Mouse (Mus musculus) Patski (cell line): ENCODE measurements around the gene Mrpl38. TPM values are rescaled to one million over a fixed set of nuclear protein-coding genes. Genes with fewer than 3 reads are reported as not detected.
"Not testable (repeated sequence)": the region's sequence is repeated elsewhere in the genome, so short reads cannot be mapped to it uniquely, and the experiment has no call there.

ENCODE experiments used
- ATAC-seq: fragments of 100-300 bp; one replicate; pipeline ENCODE4 v1.8.0; 2021
- CTCF ChIA-PET: fragments of 350-600 bp; sonication (Branson Sonifier 250); formaldehyde crosslinking; loops from one replicate; lab custom pipeline; 2022; ENCODE audit warnings: inconsistent platforms; lab: Charles Lee
- POLR2A ChIA-PET: fragments of 350-600 bp; sonication (Branson Sonifier 250); formaldehyde crosslinking; loops from one replicate; lab custom pipeline; 2022; ENCODE audit warnings: antibody characterized with exemption, inconsistent platforms; lab: Charles Lee
- DNase-seq: peaks from one replicate; pipeline ENCODE4 v3.0.0-alpha.2; 2011; ENCODE audit warnings: low read depth, low spot score
- H3K27me3 ChIP-seq: fragments of 371-371 bp; one replicate; pipeline ENCODE4 v1.5.1; 2021
- CTCF ChIP-seq: fragments of 100-300 bp; IDR thresholded peaks from one replicate; pipeline ENCODE4 v1.5.1; 2021
- in situ Hi-C: fragments of 300-500 bp; cut with MboI; formaldehyde crosslinking; loops from 3 replicates; pipeline ENCODE4 v1.11.1; 2018; ENCODE audit warnings: low pct_unique_long_range_greater_than_20kb, mixed read lengths
- polyA plus RNA-seq: library from polyadenylated mRNA; unstranded; gene quantifications from one replicate; pipeline ENCODE4 v1.2.3, GENCODE M21; 2021

The Mrpl38 gene
- polyA plus RNA-seq, 1 experiment from 2014 or later, result 89.7 TPM

DNA sequence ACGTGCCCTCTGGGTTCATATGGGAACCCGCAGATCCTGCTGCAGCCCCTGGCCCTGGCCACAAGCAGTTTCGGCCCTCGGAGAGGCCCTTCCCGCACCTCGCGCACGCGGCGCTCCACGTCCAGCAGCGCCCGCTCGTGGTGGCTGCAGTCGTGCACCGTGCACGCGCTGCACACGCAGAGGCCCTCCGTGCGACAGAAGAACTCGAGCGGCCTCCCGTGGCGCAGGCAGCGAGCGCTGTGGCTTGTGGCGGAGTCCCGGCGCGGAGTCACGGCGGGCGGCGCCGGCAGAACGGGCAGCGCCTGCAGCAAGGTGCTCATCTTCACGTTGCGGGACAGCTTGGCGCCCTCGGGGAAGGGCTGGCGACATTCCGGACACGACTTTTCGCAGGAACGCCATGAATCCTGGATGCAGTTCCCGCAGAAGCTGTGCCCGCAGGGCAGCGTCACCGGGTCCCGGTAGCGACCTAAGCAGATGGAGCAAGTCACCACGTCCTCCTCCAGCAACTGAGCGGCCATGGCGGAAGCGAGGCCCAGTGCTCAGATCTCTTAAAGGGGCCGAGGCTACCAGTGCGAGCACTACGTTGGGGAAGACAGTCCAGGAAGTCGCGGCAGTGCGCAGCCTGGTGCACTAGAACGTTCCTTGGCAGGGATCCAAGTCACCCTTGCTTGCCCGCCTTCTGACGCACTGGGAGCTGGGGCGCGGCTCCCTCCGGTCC, 8.0 kb downstream of the Mrpl38 start, which contains the start of gene Trim65:
Gene Trim65, minus strand, starts transcription at position 641 of the 718 bp plus-strand sequence.
- ChIA-PET CTCF (interaction anchor here (0.8 to 1.9 kb wide), 8 partner anchors 18 to 188 kb away, joined by 3 to 7 read pairs (median 4); partner anchors contain the start of gene Wbp2), POLR2A (interaction anchor here (0.7 to 2.3 kb wide), 7 partner anchors 14 to 100 kb away, joined by 3 to 5 read pairs (median 3); no protein-coding TSS in a partner anchor)
- in situ Hi-C loops, result loop anchor here (5.0 kb wide), 1 partner anchor 43 kb away; the partner anchor contains the start of gene Wbp2
- peak; percentile 66 for ATAC-seq
- H3K27me3 ChIP-seq, result no peaks in the 10 kb centered on the region
- DNase-seq, result no peak
- TF ChIP-seq CTCF, result no peak

DNA sequence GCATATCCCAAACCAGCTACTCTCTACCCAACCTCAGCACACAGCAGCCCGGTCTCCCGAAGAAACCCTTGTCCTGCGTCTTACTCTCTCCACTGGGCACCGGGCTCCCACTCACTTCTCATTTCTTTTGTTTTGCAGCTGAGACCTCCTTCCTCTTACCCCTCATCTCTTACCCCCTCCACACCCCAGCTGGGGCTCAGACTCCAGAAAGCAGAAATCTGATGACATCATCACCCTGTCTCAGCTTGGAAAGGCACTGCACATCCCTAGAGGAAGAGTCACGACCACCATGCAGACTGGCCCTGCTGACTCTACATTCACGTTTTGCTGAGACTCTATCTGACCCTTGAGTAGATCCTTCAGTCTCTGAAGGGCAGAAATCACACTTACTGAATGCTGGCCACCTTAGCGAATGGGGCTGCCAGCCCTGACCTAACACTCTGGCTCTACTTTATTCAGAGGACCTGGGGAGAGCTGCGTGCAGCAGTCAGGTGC, 8.6 kb downstream of the Mrpl38 start:
- no peaks in the 10 kb centered on the region for H3K27me3 ChIP-seq
- DNase-seq (no peak), ATAC-seq (peak; percentile 3)
- in situ Hi-C loops, result loop anchor here (5.0 kb wide), 1 partner anchor 43 kb away; the partner anchor contains the start of gene Wbp2
- ChIA-PET CTCF (interaction anchor here (0.9 to 1.9 kb wide), 10 partner anchors 10 to 105 kb away, joined by 3 to 7 read pairs (median 4); partner anchors contain the start of gene Wbp2), POLR2A (interaction anchor here (0.7 to 2.3 kb wide), 8 partner anchors 13 to 99 kb away, joined by 3 to 5 read pairs (median 3); partner anchors contain the start of gene Wbp2)
- no peak for TF ChIP-seq CTCF

DNA sequence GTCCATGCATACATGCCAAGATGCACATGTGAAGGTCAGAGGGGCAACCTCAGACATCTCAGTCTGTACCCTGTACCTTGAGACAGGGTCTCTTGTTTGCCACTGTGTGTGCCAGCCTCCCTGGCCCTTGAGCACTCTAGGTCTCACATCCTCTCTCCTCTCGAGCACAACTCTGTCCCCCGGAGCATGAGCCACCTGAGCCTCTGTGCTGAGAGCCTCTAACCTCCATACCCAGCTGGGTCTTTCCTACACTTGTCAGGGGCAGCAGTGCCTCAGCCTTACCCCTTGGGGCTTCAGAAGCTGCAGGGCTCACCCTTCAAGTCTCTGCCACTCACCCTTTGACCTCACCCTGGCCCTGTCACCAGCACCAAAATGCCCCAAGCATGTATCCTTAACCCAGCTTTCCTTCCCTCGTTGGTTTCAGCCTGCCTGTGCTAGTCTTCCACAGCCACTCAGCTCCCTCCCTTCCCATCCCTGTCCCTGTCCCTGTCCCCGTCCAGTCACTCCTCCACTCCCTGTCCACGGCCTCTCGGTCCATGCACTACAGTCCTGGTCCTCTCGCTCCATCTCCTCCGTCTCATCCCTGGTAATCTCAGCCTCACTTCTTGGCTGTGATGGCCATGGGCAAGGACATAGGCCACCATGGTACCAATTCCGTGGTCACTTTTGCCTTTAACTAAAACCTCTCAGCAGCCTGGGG, 9.4 kb downstream of the Mrpl38 start:
- in situ Hi-C loops, result no loop called here
- CTCF ChIA-PET, result interaction anchor here (0.9 to 1.9 kb wide), 8 partner anchors 10 to 45 kb away, joined by 3 to 7 read pairs (median 4); partner anchors contain the start of gene Wbp2
- H3K27me3 ChIP-seq, result no peaks in the 10 kb centered on the region
- POLR2A ChIA-PET, result interaction anchor here (0.7 to 2.3 kb wide), 7 partner anchors 21 to 107 kb away, joined by 3 to 5 read pairs (median 3); partner anchors contain the start of gene Wbp2
- TF ChIP-seq CTCF, result no peak
- ATAC-seq, result no peak
- DNase-seq, result no peak

DNA sequence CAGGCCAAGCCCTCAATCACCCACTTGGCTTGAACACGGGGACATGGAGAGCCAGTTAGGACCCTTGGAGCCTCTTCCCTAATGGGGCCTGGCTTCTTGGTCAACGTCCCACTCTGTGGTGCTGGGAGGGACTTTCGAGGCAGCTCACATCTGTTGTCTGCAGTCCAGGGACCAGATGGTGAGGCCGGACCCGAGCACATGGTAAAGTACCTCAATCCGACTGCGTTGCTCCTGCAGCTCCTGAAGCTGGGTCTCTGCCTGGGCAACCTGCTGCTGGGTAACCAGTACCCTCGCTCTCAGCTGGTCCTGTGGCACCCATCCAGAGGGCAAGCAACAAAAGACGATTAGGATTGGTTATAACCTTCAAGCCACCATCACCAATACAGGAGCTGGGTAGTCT, 10.7 kb downstream of the Mrpl38 start:
- CTCF ChIA-PET, result interaction anchor here (1.2 to 1.9 kb wide), 2 partner anchors 11 to 18 kb away, joined by 3 to 4 read pairs; partner anchors contain the start of gene Mrpl38
- H3K27me3 ChIP-seq, result no peaks in the 10 kb centered on the region
- POLR2A ChIA-PET, result interaction anchor here (0.9 to 1.2 kb wide), 2 partner anchors 37 to 105 kb away, joined by 3 to 4 read pairs; no protein-coding TSS in a partner anchor
- no peak for ATAC-seq
- TF ChIP-seq CTCF, result no peak
- DNase-seq, result no peak
- in situ Hi-C loops, result no loop called here

DNA sequence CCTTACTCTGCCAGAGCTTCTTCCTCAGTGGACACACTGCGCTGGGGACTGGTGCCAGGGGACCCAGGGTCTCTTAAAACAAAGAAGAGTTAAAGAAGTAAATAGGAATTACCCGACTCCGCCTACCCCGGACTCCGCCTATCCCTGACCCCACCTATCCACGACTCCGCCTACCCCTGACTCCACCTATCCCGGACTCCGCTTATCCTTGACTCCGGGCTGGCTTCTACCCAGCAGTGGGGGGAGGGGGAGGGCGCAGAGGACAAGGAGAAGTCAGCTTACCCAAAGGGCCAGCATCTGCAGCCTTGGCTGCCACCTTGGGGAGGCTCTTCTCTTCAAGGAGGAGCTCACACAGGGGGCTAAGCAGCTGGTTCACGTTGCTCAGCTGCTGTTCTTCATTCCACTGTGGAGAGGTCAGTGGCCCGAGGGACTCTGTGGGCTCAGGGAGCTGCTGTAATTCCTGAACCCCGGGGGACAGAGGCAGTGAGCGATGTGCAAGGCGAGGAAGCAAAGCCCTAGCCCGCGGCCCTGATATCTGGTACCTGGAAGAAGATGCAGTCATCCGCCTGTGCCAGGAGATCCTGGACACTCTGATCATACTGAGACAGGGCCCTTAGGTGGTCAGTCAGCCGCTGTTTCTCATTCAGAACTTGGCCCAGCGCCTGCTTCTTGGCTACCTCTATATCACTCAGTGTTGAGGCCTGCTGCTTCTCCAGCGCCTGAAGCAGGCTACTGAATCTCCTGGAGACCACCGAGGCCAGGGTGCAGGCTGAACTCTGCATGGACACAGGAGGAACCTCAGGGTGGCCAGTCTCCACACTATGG, 11.3 kb downstream of the Mrpl38 start, which contains the start of gene Trim47:
Gene Trim47, minus strand, starts transcription at position 55 of the 825 bp plus-strand sequence.
- in situ Hi-C loops, result no loop called here
- CTCF ChIA-PET, result interaction anchor here (1.2 to 1.3 kb wide), 2 partner anchors 11 to 17 kb away, joined by 3 to 4 read pairs; partner anchors contain the start of gene Mrpl38
- H3K27me3 ChIP-seq, result no peaks in the 10 kb centered on the region
- TF ChIP-seq CTCF, result no peak
- no peak for ATAC-seq
- POLR2A ChIA-PET, result no interaction called here
- no peak for DNase-seq

DNA sequence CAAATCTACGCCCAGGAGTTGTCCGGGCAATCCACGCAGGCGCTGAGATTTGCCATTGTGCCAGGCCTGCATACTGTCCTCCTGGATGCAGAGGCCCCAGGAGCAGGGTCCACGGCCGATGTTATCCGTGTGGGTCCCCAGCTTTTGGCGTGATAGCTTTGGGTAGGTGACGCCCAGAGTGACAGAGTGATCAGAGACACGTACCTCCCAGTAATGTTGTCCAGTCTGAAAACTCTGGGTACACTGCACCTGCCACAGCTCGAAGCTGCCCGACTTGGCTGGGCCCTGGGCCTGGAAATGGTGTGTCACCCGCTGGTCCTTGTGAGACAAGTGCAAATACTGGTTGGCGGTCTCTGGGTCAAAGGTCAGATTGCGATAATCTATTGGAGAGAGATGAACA, 12.4 kb downstream of the Mrpl38 start:
- no peak for DNase-seq
- TF ChIP-seq CTCF, result no peak
- ChIA-PET POLR2A (no interaction called here), CTCF (interaction anchor here (1.3 kb wide), 1 partner anchor 16 kb away, joined by 4 read pairs; no protein-coding TSS in a partner anchor)
- H3K27me3 ChIP-seq, result no peaks in the 10 kb centered on the region
- in situ Hi-C loops, result no loop called here
- ATAC-seq, result no peak

DNA sequence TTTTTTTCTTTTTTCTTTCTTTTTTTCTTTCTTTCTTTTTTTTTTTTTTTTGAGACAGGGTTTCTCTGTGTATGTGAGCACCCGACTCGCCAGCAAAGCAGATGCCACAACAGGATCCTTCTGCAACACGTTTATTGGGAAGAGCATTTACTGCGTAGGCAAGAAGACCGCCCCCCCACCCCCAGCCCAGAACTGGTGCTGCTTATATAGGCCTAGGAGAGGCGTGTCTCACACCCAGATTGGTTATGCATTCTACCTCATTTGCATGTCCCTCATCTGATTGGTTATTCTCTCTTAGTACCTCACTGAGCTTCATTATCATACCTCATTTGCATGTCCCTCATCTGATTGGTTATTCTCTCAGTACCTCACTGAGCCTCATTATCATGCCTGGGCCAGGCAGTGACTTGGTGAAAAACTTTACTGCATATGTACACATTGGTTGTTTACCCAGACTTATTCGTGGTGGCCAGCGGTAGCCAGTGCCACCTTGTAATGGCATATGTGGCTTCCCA, 16.9 kb downstream of the Mrpl38 start:
- in situ Hi-C loops, DNase-seq, H3K27me3 ChIP-seq, ATAC-seq, POLR2A ChIA-PET: not testable (repeated sequence)
- CTCF ChIA-PET, result interaction anchor here (0.9 to 4.1 kb wide), 2 partner anchors 10 to 11 kb away, joined by 3 to 18 read pairs; no protein-coding TSS in a partner anchor

DNA sequence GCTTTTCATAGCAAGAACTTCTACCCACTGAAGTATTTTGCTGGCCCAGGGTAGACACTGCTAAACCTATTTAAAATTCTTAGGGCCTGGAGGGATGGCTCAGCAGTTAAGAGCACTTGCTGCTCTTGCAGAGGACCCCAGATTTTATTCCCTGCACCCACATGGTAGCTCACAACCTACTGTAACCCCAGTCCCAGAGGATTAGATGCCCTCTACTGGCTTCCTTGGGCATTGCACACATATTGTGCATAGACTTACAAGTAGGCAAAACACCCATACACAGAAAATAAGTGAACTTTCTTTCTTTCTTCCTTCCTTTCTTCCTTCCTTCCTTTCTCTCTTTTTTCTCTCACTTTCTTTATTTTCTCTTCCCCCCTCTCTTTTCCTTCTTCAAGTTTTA, 20.8 kb downstream of the Mrpl38 start:
- TF ChIP-seq CTCF, result no peak
- no peaks in the 10 kb centered on the region for H3K27me3 ChIP-seq
- in situ Hi-C loops, result no loop called here
- ATAC-seq (no peak), DNase-seq (no peak)
- ChIA-PET CTCF (interaction anchor here (0.6 to 1.0 kb wide), 2 partner anchors 16 to 21 kb away, joined by 3 read pairs; no protein-coding TSS in a partner anchor), POLR2A (interaction anchor here (0.6 kb wide), 2 partner anchors 32 to 94 kb away, joined by 3 to 5 read pairs; no protein-coding TSS in a partner anchor)

DNA sequence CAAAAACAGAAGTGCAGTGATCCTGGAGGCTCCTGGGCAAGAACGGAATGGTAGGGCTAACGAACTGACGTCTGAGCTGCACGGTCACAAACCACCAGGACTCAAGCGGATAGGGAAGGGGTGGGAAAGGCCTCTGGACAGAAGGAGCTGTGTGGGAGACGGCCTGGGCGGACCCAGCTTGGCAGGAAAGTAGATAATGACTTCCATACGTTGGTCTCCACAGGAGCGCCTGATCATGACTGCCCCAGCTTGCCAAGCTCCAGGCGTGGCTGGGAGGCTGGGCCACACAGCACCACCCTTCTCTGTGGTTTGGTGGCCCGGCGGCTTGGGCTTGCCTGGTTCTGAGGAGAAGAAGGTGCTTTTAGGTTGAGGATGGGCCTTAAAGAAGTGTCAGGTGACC, 21.4 kb downstream of the Mrpl38 start:
- in situ Hi-C loops, result no loop called here
- TF ChIP-seq CTCF, result no peak
- ATAC-seq, result no peak
- ChIA-PET POLR2A (interaction anchor here (0.6 to 0.8 kb wide), 2 partner anchors 14 to 51 kb away, joined by 3 to 4 read pairs; partner anchors contain the start of gene Trim65), CTCF (interaction anchor here (0.6 to 1.0 kb wide), 2 partner anchors 16 to 21 kb away, joined by 3 read pairs; no protein-coding TSS in a partner anchor)
- no peak for DNase-seq
- no peaks in the 10 kb centered on the region for H3K27me3 ChIP-seq
